Mouse (Mus musculus) lung, embryonic 15.5 days (tissue): Measurements from ENCODE around the gene Gm8926. TPM values are rescaled to one million over a fixed set of nuclear protein-coding genes. Genes with fewer than 3 reads are reported as not detected.
"Not testable (repeated sequence)": the region's sequence is repeated elsewhere in the genome, so short reads cannot be mapped to it uniquely, and the experiment has no call there.

Experiments used
- ATAC-seq: fragments of 200-750 bp; cut with Nextera tagmentation; 2 replicates; pipeline ENCODE4 v1.8.0; 2017; ENCODE audit warnings: moderate number of reproducible peaks, borderline replicate concordance; ENCODE audit not compliant: low FRiP score, low TSS enrichment; ENCODE audit errors: extremely low read depth
- H3K27ac ChIP-seq: fragments of 300-500 bp; sonication (generic); 2 replicates; pipeline ENCODE4 v1.5.1; 2015; ENCODE audit warnings: moderate library complexity, mild to moderate bottlenecking, inconsistent platforms
- H3K27me3 ChIP-seq: fragments of 300-500 bp; sonication (generic); 2 replicates; pipeline ENCODE4 v1.6.1; 2015; ENCODE audit warnings: inconsistent platforms
- H3K36me3 ChIP-seq: fragments of 300-500 bp; sonication (generic); 2 replicates; pipeline ENCODE4 v1.6.1; 2015; ENCODE audit warnings: inconsistent platforms
- H3K4me1 ChIP-seq: fragments of 300-500 bp; sonication (generic); 2 replicates; pipeline ENCODE4 v1.6.1; 2015; ENCODE audit warnings: inconsistent platforms
- H3K4me2 ChIP-seq: fragments of 300-500 bp; sonication (generic); 2 replicates; pipeline ENCODE4 v1.6.1; 2015; ENCODE audit warnings: inconsistent platforms, mild to moderate bottlenecking, moderate library complexity
- H3K4me3 ChIP-seq: fragments of 300-500 bp; sonication (generic); 2 replicates; pipeline ENCODE4 v1.5.1; 2015; ENCODE audit warnings: mild to moderate bottlenecking, inconsistent platforms
- H3K9ac ChIP-seq: fragments of 300-500 bp; sonication (generic); 2 replicates; pipeline ENCODE4 v1.6.1; 2015; ENCODE audit warnings: inconsistent platforms
- H3K9me3 ChIP-seq: fragments of 300-500 bp; sonication (generic); 2 replicates; pipeline ENCODE4 v1.6.1; 2016; ENCODE audit warnings: inconsistent platforms
- WGBS: fragments of 180-500 bp; shearing (Covaris S2); methylation state at CpG from one replicate; pipeline ENCODE4 v1.1.7; 2015; 5-methylcytosine and 5-hydroxymethylcytosine counted together
- polyA plus RNA-seq: library from polyadenylated mRNA; unstranded; fragments of >200 nt; fragmentation: Nextera tagmentation; extraction: Ambion mirVana; gene quantifications from 2 replicates; pipeline ENCODE4 v1.2.1, GENCODE M21; 2015

The Gm8926 gene
- not detected in 2 replicates for polyA plus RNA-seq

DNA sequence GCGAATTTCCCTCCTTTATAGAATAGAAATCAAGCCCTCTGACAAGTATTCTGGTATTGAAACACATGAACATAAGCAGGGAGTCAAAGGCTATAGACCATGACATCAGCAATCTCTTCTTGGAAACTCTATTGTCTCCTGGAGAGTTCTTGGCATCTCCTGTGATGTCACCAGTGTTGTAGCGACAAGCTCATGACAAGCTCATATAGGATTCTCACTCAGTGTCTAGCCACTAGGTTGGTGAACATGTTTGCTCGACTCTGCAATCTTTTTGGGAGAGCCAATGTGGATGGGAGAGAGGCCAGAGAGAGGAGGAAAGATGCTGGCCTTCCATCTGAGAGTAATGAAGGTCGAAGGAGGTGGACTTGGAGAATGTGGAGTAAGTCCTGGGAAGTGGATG, at the start of gene Gm8926:
Gm8926 (plus strand) TSS at position 301 of the 400 bp plus-strand sequence.
- not testable (repeated sequence) for H3K4me1 ChIP-seq, H3K9ac ChIP-seq, H3K27ac ChIP-seq, H3K9me3 ChIP-seq, H3K4me2 ChIP-seq, H3K36me3 ChIP-seq, ATAC-seq, H3K27me3 ChIP-seq, H3K4me3 ChIP-seq
- WGBS: 64% methylated on average over 1 of the region's 4 CpGs

Other genes with a start within 250 kb of the Gm8926 start
- not detected in 2 replicates for gene Gm6460, start 175.6 kb upstream of the Gm8926 start, polyA plus RNA-seq
- gene Gm8922, start 88.6 kb upstream of the Gm8926 start, polyA plus RNA-seq: not detected in 2 replicates
- gene Gm6465, start 75.0 kb downstream of the Gm8926 start, polyA plus RNA-seq: not detected in 2 replicates
- gene 4933402N22Rik, start 147.5 kb downstream of the Gm8926 start, polyA plus RNA-seq: not detected in 2 replicates